Mouse (Mus musculus) forebrain, embryonic 13.5 days (tissue): ENCODE results near the gene Rnf17. TPM values are rescaled to one million over a fixed set of nuclear protein-coding genes. Genes with fewer than 3 reads are reported as not detected.

Experiments used
- ATAC-seq: fragments of 200-750 bp; cut with Nextera tagmentation; 2 replicates; pipeline ENCODE4 v1.8.0; 2017
- H3K27ac ChIP-seq: fragments of 300-500 bp; sonication (generic); 2 replicates; pipeline ENCODE4 v1.5.1; 2015; ENCODE audit warnings: inconsistent platforms, mild to moderate bottlenecking, moderate library complexity
- H3K27me3 ChIP-seq: fragments of 300-500 bp; sonication (generic); 2 replicates; pipeline ENCODE4 v1.6.1; 2015; ENCODE audit warnings: mild to moderate bottlenecking, inconsistent platforms
- H3K36me3 ChIP-seq: fragments of 300-500 bp; sonication (generic); 2 replicates; pipeline ENCODE4 v1.6.1; 2015; ENCODE audit warnings: mild to moderate bottlenecking, inconsistent platforms; ENCODE audit not compliant: poor library complexity, severe bottlenecking
- H3K4me1 ChIP-seq: fragments of 300-500 bp; sonication (generic); 2 replicates; pipeline ENCODE4 v1.6.1; 2015; ENCODE audit warnings: inconsistent platforms
- H3K4me2 ChIP-seq: fragments of 300-500 bp; sonication (generic); 2 replicates; pipeline ENCODE4 v1.6.1; 2015; ENCODE audit warnings: inconsistent platforms, mild to moderate bottlenecking, moderate library complexity
- H3K4me3 ChIP-seq: fragments of 300-500 bp; sonication (generic); 2 replicates; pipeline ENCODE4 v1.5.1; 2015; ENCODE audit warnings: mild to moderate bottlenecking, inconsistent platforms
- H3K9ac ChIP-seq: fragments of 300-500 bp; sonication (generic); 2 replicates; pipeline ENCODE4 v1.6.1; 2015; ENCODE audit warnings: mild to moderate bottlenecking, inconsistent platforms
- H3K9me3 ChIP-seq: fragments of 300-500 bp; sonication (generic); replicated peaks from 2 replicates; pipeline ENCODE4 v1.6.1; 2016; ENCODE audit warnings: inconsistent platforms
- WGBS: fragments of 180-500 bp; shearing (Covaris S2); methylation state at CpG from one replicate; pipeline ENCODE4 v1.1.7; 2015; 5-methylcytosine and 5-hydroxymethylcytosine counted together
- polyA plus RNA-seq: library from polyadenylated mRNA; unstranded; fragments of >200 nt; fragmentation: Nextera tagmentation; extraction: Ambion mirVana; gene quantifications from 2 replicates; pipeline ENCODE4 v1.2.1, GENCODE M21; 2015

Rnf17 gene
- polyA plus RNA-seq, 1 experiment from 2014 or later = 0.28 TPM

- no peak overlapping the region for H3K4me3 ChIP-seq
- no peak for ATAC-seq
- WGBS = 71% methylated on average over 9 of the region's 9 CpGs
- no peak overlapping the region for H3K9ac ChIP-seq
- no peak overlapping the region for H3K27ac ChIP-seq
- H3K27me3 ChIP-seq = no peaks in the 10 kb centered on the region
- no peaks in the 10 kb centered on the region for H3K4me1 ChIP-seq
- no peaks in the 10 kb centered on the region for H3K9me3 ChIP-seq
- no peak overlapping the region for H3K4me2 ChIP-seq
- H3K36me3 ChIP-seq = no peaks in the 10 kb centered on the region
Measured at GRCm38 (mm10) chr14:56379336-56379735, 23.0 kb upstream of the Rnf17 start.

GRCm38 (mm10) chr14:56382366-56382765 is 20.0 kb upstream of the Rnf17 start:
- H3K9me3 ChIP-seq = no peaks in the 10 kb centered on the region
- no peaks in the 10 kb centered on the region for H3K27me3 ChIP-seq
- no peak overlapping the region for H3K27ac ChIP-seq
- no peaks in the 10 kb centered on the region for H3K4me1 ChIP-seq
- no peak overlapping the region for H3K9ac ChIP-seq
- no peak overlapping the region for H3K4me2 ChIP-seq
- H3K4me3 ChIP-seq = no peak overlapping the region
- no peak for ATAC-seq
- no peaks in the 10 kb centered on the region for H3K36me3 ChIP-seq
- 83% methylated on average over 4 of the region's 4 CpGs for WGBS

GRCm38 (mm10) chr14:56390247-56390646 is 12.1 kb upstream of the Rnf17 start:
- no peak for ATAC-seq
- H3K27ac ChIP-seq = no peak overlapping the region
- WGBS = 41% methylated on average over 3 of the region's 3 CpGs
- H3K9ac ChIP-seq = no peak overlapping the region
- H3K4me1 ChIP-seq = peaks cover 9% of the 10 kb centered on the region; the same call in 1 of the 2 replicates
- no peaks in the 10 kb centered on the region for H3K27me3 ChIP-seq
- no peak overlapping the region for H3K4me3 ChIP-seq
- no peak overlapping the region for H3K4me2 ChIP-seq
- no peaks in the 10 kb centered on the region for H3K9me3 ChIP-seq
- no peaks in the 10 kb centered on the region for H3K36me3 ChIP-seq

- Histone ChIP-seq H3K36me3 (no peaks in the 10 kb centered on the region), H3K27ac (no peak overlapping the region), H3K9me3 (no peaks in the 10 kb centered on the region), H3K27me3 (no peaks in the 10 kb centered on the region), H3K4me2 (no peak overlapping the region), H3K4me1 (peaks cover 9% of the 10 kb centered on the region; the same call in 1 of the 2 replicates), H3K4me3 (no peak overlapping the region), H3K9ac (no peak overlapping the region)
- ATAC-seq = no peak
- 48% methylated on average over 2 of the region's 2 CpGs for WGBS
Measured at GRCm38 (mm10) chr14:56393704-56394312, 8.6 kb upstream of the Rnf17 start.

- Histone ChIP-seq H3K4me2 (no peak overlapping the region), H3K4me3 (no peak overlapping the region), H3K4me1 (0 out of 2 replicates have a peak, but pooled peaks cover 3% of the 10 kb centered on the region), H3K36me3 (no peaks in the 10 kb centered on the region), H3K27ac (no peak overlapping the region), H3K27me3 (no peaks in the 10 kb centered on the region), H3K9ac (no peak overlapping the region), H3K9me3 (no peaks in the 10 kb centered on the region)
- ATAC-seq = no peak
Measured at GRCm38 (mm10) chr14:56398001-56398400, 4.4 kb upstream of the Rnf17 start.

- H3K27ac ChIP-seq = no peak overlapping the region
- no peak overlapping the region for H3K4me3 ChIP-seq
- H3K4me2 ChIP-seq = no peak overlapping the region
- WGBS = 97% methylated on average over 2 of the region's 2 CpGs
- H3K9me3 ChIP-seq = no peaks in the 10 kb centered on the region
- H3K4me1 ChIP-seq = no peaks in the 10 kb centered on the region
- no peaks in the 10 kb centered on the region for H3K36me3 ChIP-seq
- no peak for ATAC-seq
- no peaks in the 10 kb centered on the region for H3K27me3 ChIP-seq
- H3K9ac ChIP-seq = no peak overlapping the region
Measured at GRCm38 (mm10) chr14:56403072-56403375, 643 bp downstream of the Rnf17 start.

- no peaks in the 10 kb centered on the region for H3K36me3 ChIP-seq
- no peaks in the 10 kb centered on the region for H3K27me3 ChIP-seq
- H3K27ac ChIP-seq = no peak overlapping the region
- H3K4me1 ChIP-seq = no peaks in the 10 kb centered on the region
- H3K9ac ChIP-seq = no peak overlapping the region
- no peaks in the 10 kb centered on the region for H3K9me3 ChIP-seq
- no peak overlapping the region for H3K4me3 ChIP-seq
- 75% methylated on average over 2 of the region's 2 CpGs for WGBS
- H3K4me2 ChIP-seq = no peak overlapping the region
- ATAC-seq = no peak
Measured at GRCm38 (mm10) chr14:56462090-56462489, 59.7 kb downstream of the Rnf17 start.

- H3K36me3 ChIP-seq = no peaks in the 10 kb centered on the region
- H3K27me3 ChIP-seq = no peaks in the 10 kb centered on the region
- WGBS = 73% methylated on average over 1 of the region's 1 CpGs
- H3K4me1 ChIP-seq = no peaks in the 10 kb centered on the region
- H3K4me2 ChIP-seq = no peak overlapping the region
- H3K4me3 ChIP-seq = no peak overlapping the region
- H3K9ac ChIP-seq = no peak overlapping the region
- H3K9me3 ChIP-seq = no peaks in the 10 kb centered on the region
- no peak overlapping the region for H3K27ac ChIP-seq
- ATAC-seq = no peak
Measured at GRCm38 (mm10) chr14:56462729-56463128, 60.3 kb downstream of the Rnf17 start.

GRCm38 (mm10) chr14:56468145-56468544 is 65.8 kb downstream of the Rnf17 start:
- Histone ChIP-seq H3K27me3 (no peaks in the 10 kb centered on the region), H3K27ac (no peak overlapping the region), H3K4me1 (no peaks in the 10 kb centered on the region), H3K36me3 (no peaks in the 10 kb centered on the region), H3K9me3 (no peaks in the 10 kb centered on the region), H3K9ac (no peak overlapping the region), H3K4me3 (no peak overlapping the region), H3K4me2 (no peak overlapping the region)
- no peak for ATAC-seq
- 58% methylated on average over 1 of the region's 1 CpGs for WGBS

- Histone ChIP-seq H3K36me3 (no peaks in the 10 kb centered on the region), H3K4me3 (no peak overlapping the region), H3K27ac (no peak overlapping the region), H3K4me2 (no peak overlapping the region), H3K27me3 (no peaks in the 10 kb centered on the region), H3K4me1 (no peaks in the 10 kb centered on the region), H3K9me3 (no peaks in the 10 kb centered on the region), H3K9ac (no peak overlapping the region)
- ATAC-seq = no peak
Measured at GRCm38 (mm10) chr14:56489806-56490205, 87.4 kb downstream of the Rnf17 start.

GRCm38 (mm10) chr14:56502407-56502806 is 100.0 kb downstream of the Rnf17 start:
- 83% methylated on average over 4 of the region's 4 CpGs for WGBS
- no peak for ATAC-seq
- no peak overlapping the region for H3K4me2 ChIP-seq
- no peaks in the 10 kb centered on the region for H3K4me1 ChIP-seq
- H3K9ac ChIP-seq = no peak overlapping the region
- no peaks in the 10 kb centered on the region for H3K9me3 ChIP-seq
- H3K27ac ChIP-seq = no peak overlapping the region
- no peaks in the 10 kb centered on the region for H3K27me3 ChIP-seq
- H3K4me3 ChIP-seq = no peak overlapping the region
- H3K36me3 ChIP-seq = no peaks in the 10 kb centered on the region

- Histone ChIP-seq H3K4me1 (no peaks in the 10 kb centered on the region), H3K9ac (no peak overlapping the region)
- no peak for ATAC-seq
Measured at GRCm38 (mm10) chr14:56506743-56507142, 104.4 kb downstream of the Rnf17 start.

GRCm38 (mm10) chr14:56512084-56512483 is 109.7 kb downstream of the Rnf17 start:
- Histone ChIP-seq H3K27ac (no peak overlapping the region), H3K9me3 (no peaks in the 10 kb centered on the region), H3K4me2 (no peak overlapping the region), H3K4me3 (no peak overlapping the region), H3K27me3 (no peaks in the 10 kb centered on the region), H3K36me3 (no peaks in the 10 kb centered on the region), H3K4me1 (no peaks in the 10 kb centered on the region), H3K9ac (no peak overlapping the region)
- 32% methylated on average over 6 of the region's 6 CpGs for WGBS
- no peak for ATAC-seq

More at GRCm38 (mm10) chr14:56506743-56507142, 104.4 kb downstream of the Rnf17 start:
- no peaks in the 10 kb centered on the region for H3K27me3 ChIP-seq
- no peak overlapping the region for H3K27ac ChIP-seq
- WGBS = 76% methylated on average over 3 of the region's 3 CpGs
- H3K9me3 ChIP-seq = no peaks in the 10 kb centered on the region
- H3K36me3 ChIP-seq = no peaks in the 10 kb centered on the region
- no peak overlapping the region for H3K4me3 ChIP-seq
- H3K4me2 ChIP-seq = no peak overlapping the region
